Mouse (Mus musculus): Measurements from ENCODE around the gene Cenpp. TPM values are rescaled to one million over a fixed set of nuclear protein-coding genes. Genes with fewer than 3 reads are reported as not detected.

The Cenpp gene
- 20.4 TPM for polyA plus RNA-seq (2014; fragmentation: Illumina TruSeq; extraction: RNeasy Lipid Tissue Mini Kit (QIAGEN cat#74804); ENCODE audit: low replicate concordance)

GRCm38 (mm10) chr13:49652481-49653179 lies at the start of gene Cenpp, which contains the start of gene Nol8:
Gene Cenpp (minus strand): TSS chr13:49652785.
Gene Nol8 (plus strand): TSS chr13:49653078.

GRCm38 (mm10) chr13:49681351-49682232 lies 29.0 kb upstream of the Cenpp start, which contains the start of gene Iars:
Gene Iars (plus strand): TSS chr13:49682100.

GRCm38 (mm10) chr13:49607714-49608113 lies 44.9 kb downstream of the Cenpp start, which contains the start of gene Ogn:
Gene Ogn (plus strand): TSS chr13:49608046.

GRCm38 (mm10) chr13:49581541-49582530 lies 70.7 kb downstream of the Cenpp start, which contains the start of gene Omd:
Gene Omd (plus strand): TSS chr13:49582462.

GRCm38 (mm10) chr13:49544279-49544678 lies 108.3 kb downstream of the Cenpp start, which contains the start of gene Aspn:
Gene Aspn (plus strand): TSS chr13:49544443.

GRCm38 (mm10) chr13:49504510-49504909 lies 148.1 kb downstream of the Cenpp start, which contains the start of gene Ecm2:
Gene Ecm2 (plus strand): TSS chr13:49504810.

GRCm38 (mm10) chr13:49492376-49493368 lies 159.9 kb downstream of the Cenpp start, which contains the start of gene Tes3-ps:
Gene Tes3-ps (plus strand): TSS chr13:49493318.

GRCm38 (mm10) chr13:49420754-49421605 lies 231.6 kb downstream of the Cenpp start, which contains the start of gene Ippk:
Gene Ippk (plus strand): TSS chr13:49421249.

Other genes starting within 250 kb of the Cenpp start
- gene Ippk, start 231.5 kb downstream of the Cenpp start, polyA plus RNA-seq (2014; fragmentation: Illumina TruSeq; extraction: RNeasy Lipid Tissue Mini Kit (QIAGEN cat#74804); ENCODE audit: low replicate concordance) = 7.2 TPM
- 0.67 TPM for gene Tes3-ps, start 159.5 kb downstream of the Cenpp start, polyA plus RNA-seq (2014; fragmentation: Illumina TruSeq; extraction: RNeasy Lipid Tissue Mini Kit (QIAGEN cat#74804); ENCODE audit: low replicate concordance)
- gene Ecm2, start 148.0 kb downstream of the Cenpp start, polyA plus RNA-seq (2014; fragmentation: Illumina TruSeq; extraction: RNeasy Lipid Tissue Mini Kit (QIAGEN cat#74804); ENCODE audit: low replicate concordance) = 8.3 TPM
- 57.0 TPM for gene Aspn, start 108.3 kb downstream of the Cenpp start, polyA plus RNA-seq (2014; fragmentation: Illumina TruSeq; extraction: RNeasy Lipid Tissue Mini Kit (QIAGEN cat#74804); ENCODE audit: low replicate concordance)
- gene Omd, start 70.3 kb downstream of the Cenpp start, polyA plus RNA-seq (2014; fragmentation: Illumina TruSeq; extraction: RNeasy Lipid Tissue Mini Kit (QIAGEN cat#74804); ENCODE audit: low replicate concordance) = 0.37 TPM
- gene Ogn, start 44.7 kb downstream of the Cenpp start, polyA plus RNA-seq (2014; fragmentation: Illumina TruSeq; extraction: RNeasy Lipid Tissue Mini Kit (QIAGEN cat#74804); ENCODE audit: low replicate concordance) = 114 TPM
- 25.5 TPM for gene Nol8, start 293 bp upstream of the Cenpp start, polyA plus RNA-seq (2014; fragmentation: Illumina TruSeq; extraction: RNeasy Lipid Tissue Mini Kit (QIAGEN cat#74804); ENCODE audit: low replicate concordance)
- gene Iars, start 29.3 kb upstream of the Cenpp start, polyA plus RNA-seq (2014; fragmentation: Illumina TruSeq; extraction: RNeasy Lipid Tissue Mini Kit (QIAGEN cat#74804); ENCODE audit: low replicate concordance) = 35.0 TPM
- gene Gm30302, start 146.2 kb upstream of the Cenpp start, polyA plus RNA-seq (2014; fragmentation: Illumina TruSeq; extraction: RNeasy Lipid Tissue Mini Kit (QIAGEN cat#74804); ENCODE audit: low replicate concordance) = not detected